Mouse (Mus musculus) testis, adult 2 months (tissue): ENCODE data around the gene Csk.

Experiments
- CTCF ChIP-seq: fragments of 200-500 bp; IDR thresholded peaks from 2 replicates; pipeline ENCODE4 v1.5.1; 2012; ENCODE audit warnings: low read depth, mild to moderate bottlenecking, inconsistent platforms, low read length, moderate library complexity; ENCODE audit not compliant: control insufficient read depth, insufficient read depth, insufficient replicate concordance
- POLR2A ChIP-seq: fragments of 200-500 bp; IDR thresholded peaks from 2 replicates; pipeline ENCODE4 v1.6.1; 2012; ENCODE audit warnings: low read depth, mild to moderate bottlenecking, inconsistent platforms, low read length, moderate library complexity; ENCODE audit not compliant: control insufficient read depth

DNA sequence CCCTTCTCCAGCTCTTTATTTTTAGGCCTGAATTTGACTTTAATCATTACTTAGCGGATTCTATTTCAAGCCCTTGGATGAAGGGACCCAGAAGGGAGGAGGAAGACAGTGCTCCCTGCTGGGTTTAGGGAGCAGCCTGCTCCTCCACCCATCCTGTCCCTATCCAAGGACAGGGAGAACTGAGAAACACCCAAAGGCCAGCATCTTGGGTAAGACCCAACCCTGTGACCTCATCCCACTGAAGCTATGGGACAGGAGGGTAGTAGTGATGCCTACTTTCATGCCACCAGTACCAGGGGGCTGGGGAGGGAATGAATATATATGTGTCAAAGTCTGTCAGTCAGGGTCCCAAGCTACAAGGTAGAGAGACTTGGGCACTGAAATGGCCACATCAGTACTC lies 12.4 kb downstream of the Csk start:
- TF ChIP-seq CTCF (no peak), POLR2A (no peak)
